Mouse (Mus musculus) heart, adult 2 months (tissue): Measurements from ENCODE around the gene Ncor2.

Source experiments
- CTCF ChIP-seq: fragments of 200-600 bp; IDR thresholded peaks from 2 replicates; pipeline ENCODE4 v1.8.1; 2022; ENCODE audit warnings: antibody characterized with exemption, mild to moderate bottlenecking, moderate library complexity
- POLR2A ChIP-seq: fragments of 200-500 bp; IDR thresholded peaks from 2 replicates; pipeline ENCODE4 v1.6.1; 2011; ENCODE audit warnings: mild to moderate bottlenecking, low read depth, low read length, control low read depth; ENCODE audit not compliant: insufficient read depth

GRCm38 (mm10) chr5:125171259-125171658, 7.8 kb downstream of the Ncor2 start:
- TF ChIP-seq POLR2A (no peak), CTCF (no peak)
